Mouse (Mus musculus) MEL (cell line): ENCODE measurements around the gene Gjb4. TPM values are rescaled to one million over a fixed set of nuclear protein-coding genes. Genes with fewer than 3 reads are reported as not detected.

Experiments
- DNase-seq: peaks from one replicate; pipeline ENCODE4 v3.0.0; 2011; ENCODE audit warnings: low read depth, low spot score
- H3K27ac ChIP-seq: 2 replicates; pipeline ENCODE4 v1.5.1; 2012; ENCODE audit warnings: low read depth, mild to moderate bottlenecking, control low read depth, low read length, moderate library complexity; ENCODE audit not compliant: control insufficient read depth
- H3K27me3 ChIP-seq, 2 experiments: fragments of 150-350 bp in 1 of 2; sonication (generic) in 1 of 2; 2 replicates each; pipeline ENCODE4 v1.6.1; 2012; ENCODE audit warnings: low read length in 2 of 2, mild to moderate bottlenecking in 2 of 2, improper control_type of control experiment in 1 of 2, moderate library complexity in 1 of 2; ENCODE audit not compliant: insufficient read depth in 2 of 2, control insufficient read depth in 1 of 2
- H3K36me3 ChIP-seq, 2 experiments: 2 replicates each; pipeline ENCODE4 v1.6.1; 2012 to 2014; ENCODE audit warnings: low read length in 2 of 2, improper control_type of control experiment in 1 of 2, inconsistent platforms in 1 of 2, mild to moderate bottlenecking in 1 of 2; ENCODE audit not compliant: insufficient read depth in 2 of 2, control insufficient read depth in 1 of 2
- H3K4me1 ChIP-seq, 2 experiments: fragments of 150-350 bp in 1 of 2; sonication (generic) in 1 of 2; 2 replicates each; pipeline ENCODE4 v1.6.1; 2012; ENCODE audit warnings: low read length in 2 of 2, improper control_type of control experiment in 1 of 2, mild to moderate bottlenecking in 1 of 2; ENCODE audit not compliant: insufficient read depth in 2 of 2, control insufficient read depth in 1 of 2
- H3K4me3 ChIP-seq, 2 experiments: fragments of 150-350 bp in 1 of 2; sonication (generic) in 1 of 2; 2 replicates each; pipeline ENCODE4 v1.5.1; 2012; ENCODE audit warnings: low read depth in 2 of 2, low read length in 2 of 2, mild to moderate bottlenecking in 2 of 2, moderate library complexity in 2 of 2, control low read depth in 1 of 2, improper control_type of control experiment in 1 of 2; ENCODE audit not compliant: control insufficient read depth in 1 of 2, insufficient read depth in 1 of 2
- H3K79me2 ChIP-seq: 2 replicates; pipeline ENCODE4 v1.6.1; 2012; ENCODE audit warnings: mild to moderate bottlenecking, low read length, moderate library complexity; ENCODE audit not compliant: control insufficient read depth, poor library complexity, insufficient read depth
- H3K9ac ChIP-seq: 2 replicates; pipeline ENCODE4 v1.6.1; 2012; ENCODE audit warnings: low read depth, mild to moderate bottlenecking, control low read depth, low read length, moderate library complexity; ENCODE audit not compliant: control insufficient read depth, poor library complexity, severe bottlenecking
- H3K9me3 ChIP-seq: fragments of 150-350 bp; sonication (generic); replicated peaks from 2 replicates; pipeline ENCODE4 v1.6.1; 2012; ENCODE audit warnings: mild to moderate bottlenecking, low read length, improper control_type of control experiment, moderate library complexity; ENCODE audit not compliant: insufficient read depth
- BHLHE40 ChIP-seq: IDR thresholded peaks from 2 replicates; pipeline ENCODE4 v1.6.1; 2012; ENCODE audit warnings: low read depth, mild to moderate bottlenecking, inconsistent platforms, low read length, improper control_type of control experiment, borderline replicate concordance
- CHD1 ChIP-seq: IDR thresholded peaks from 2 replicates; pipeline ENCODE4 v1.6.1; 2012; ENCODE audit warnings: low read depth, mild to moderate bottlenecking, inconsistent platforms, low read length, improper control_type of control experiment
- CHD2 ChIP-seq: IDR thresholded peaks from 2 replicates; pipeline ENCODE4 v1.6.1; 2011; ENCODE audit warnings: low read length, improper control_type of control experiment
- CTCF ChIP-seq, 3 experiments: IDR thresholded peaks in 2 of 3; conservative IDR thresholded peaks in 1 of 3; 2 replicates each; pipeline ENCODE4 v1.5.1; 2011 to 2012; ENCODE audit warnings: low read length in 3 of 3, low read depth in 2 of 3, mild to moderate bottlenecking in 2 of 3, improper control_type of control experiment in 1 of 3, inconsistent platforms in 1 of 3, mixed read lengths in 1 of 3, moderate library complexity in 1 of 3; ENCODE audit not compliant: control insufficient read depth in 1 of 3, insufficient read depth in 1 of 3, poor library complexity in 1 of 3, severe bottlenecking in 1 of 3
- E2F4 ChIP-seq: IDR thresholded peaks from 2 replicates; pipeline ENCODE4 v1.6.1; 2011; ENCODE audit warnings: low read depth, low read length, improper control_type of control experiment, borderline replicate concordance
- EP300 ChIP-seq, 2 experiments: IDR thresholded peaks; 2 replicates each; pipeline ENCODE4 v1.6.1; 2011; ENCODE audit warnings: improper control_type of control experiment in 2 of 2, low read length in 2 of 2, low read depth in 1 of 2, mild to moderate bottlenecking in 1 of 2
- HCFC1 ChIP-seq: IDR thresholded peaks from 2 replicates; pipeline ENCODE4 v1.6.1; 2012; ENCODE audit warnings: low read depth, mild to moderate bottlenecking, inconsistent platforms, low read length, improper control_type of control experiment, moderate library complexity
- KAT2A ChIP-seq: conservative IDR thresholded peaks from 2 replicates; pipeline ENCODE4 v1.6.1; 2012; ENCODE audit warnings: low read depth, low read length, improper control_type of control experiment, inconsistent platforms
- MAFK ChIP-seq: IDR thresholded peaks from 2 replicates; pipeline ENCODE4 v1.6.1; 2011; ENCODE audit warnings: low read depth, mild to moderate bottlenecking, low read length, improper control_type of control experiment, borderline replicate concordance
- MAZ ChIP-seq: IDR thresholded peaks from 2 replicates; pipeline ENCODE4 v1.6.1; 2012; ENCODE audit warnings: low read depth, mild to moderate bottlenecking, inconsistent platforms, low read length, improper control_type of control experiment
- MEF2A ChIP-seq: IDR thresholded peaks from 2 replicates; pipeline ENCODE4 v1.6.1; 2014; ENCODE audit warnings: low read depth, mild to moderate bottlenecking, inconsistent platforms, low read length, improper control_type of control experiment; ENCODE audit not compliant: poor library complexity, insufficient replicate concordance, severe bottlenecking; ENCODE audit errors: extremely low read depth
- MYB ChIP-seq: IDR thresholded peaks from 2 replicates; pipeline ENCODE4 v1.6.1; 2011; ENCODE audit warnings: mild to moderate bottlenecking, low read depth, low read length, improper control_type of control experiment
- MYC ChIP-seq: IDR thresholded peaks from 2 replicates; pipeline ENCODE4 v1.6.1; 2011; ENCODE audit warnings: low read depth, mild to moderate bottlenecking, low read length, improper control_type of control experiment, moderate library complexity
- NELFE ChIP-seq: IDR thresholded peaks from 2 replicates; pipeline ENCODE4 v1.6.1; 2011; ENCODE audit warnings: low read depth, low read length, improper control_type of control experiment
- NRF1 ChIP-seq: IDR thresholded peaks from 2 replicates; pipeline ENCODE4 v1.6.1; 2014; ENCODE audit warnings: low read depth, mild to moderate bottlenecking, inconsistent platforms, low read length, improper control_type of control experiment, moderate library complexity; ENCODE audit not compliant: poor library complexity, insufficient read depth, severe bottlenecking
- RAD21 ChIP-seq: IDR thresholded peaks from 2 replicates; pipeline ENCODE4 v1.6.1; 2011; ENCODE audit warnings: mild to moderate bottlenecking, low read depth, low read length, improper control_type of control experiment
- SIN3A ChIP-seq: IDR thresholded peaks from 2 replicates; pipeline ENCODE4 v1.6.1; 2012; ENCODE audit warnings: low read length, improper control_type of control experiment, inconsistent platforms
- SMC3 ChIP-seq: IDR thresholded peaks from 2 replicates; pipeline ENCODE4 v1.6.1; 2011; ENCODE audit warnings: low read depth, low read length, improper control_type of control experiment
- TBP ChIP-seq: IDR thresholded peaks from 2 replicates; pipeline ENCODE4 v1.8.0; 2011; ENCODE audit warnings: low read depth, low read length, improper control_type of control experiment
- TCF12 ChIP-seq: IDR thresholded peaks from 2 replicates; pipeline ENCODE4 v1.6.1; 2014; ENCODE audit warnings: low read depth, mild to moderate bottlenecking, inconsistent platforms, low read length, improper control_type of control experiment, moderate library complexity
- UBTF ChIP-seq: IDR thresholded peaks from 2 replicates; pipeline ENCODE4 v1.6.1; 2012; ENCODE audit warnings: low read depth, mild to moderate bottlenecking, inconsistent platforms, low read length, improper control_type of control experiment, moderate library complexity, borderline replicate concordance; ENCODE audit not compliant: insufficient read depth
- USF1 ChIP-seq: IDR thresholded peaks from 2 replicates; pipeline ENCODE4 v1.6.1; 2014; ENCODE audit warnings: low read depth, mild to moderate bottlenecking, inconsistent platforms, low read length, improper control_type of control experiment, moderate library complexity
- ZC3H11A ChIP-seq: IDR thresholded peaks from 2 replicates; pipeline ENCODE4 v1.6.1; 2012; ENCODE audit warnings: low read depth, mild to moderate bottlenecking, inconsistent platforms, low read length, improper control_type of control experiment
- ZMIZ1 ChIP-seq: IDR thresholded peaks from 2 replicates; pipeline ENCODE4 v1.6.1; 2012; ENCODE audit warnings: low read depth, mild to moderate bottlenecking, inconsistent platforms, low read length, improper control_type of control experiment, moderate library complexity
- ZNF384 ChIP-seq: IDR thresholded peaks from 2 replicates; pipeline ENCODE4 v1.6.1; 2012; ENCODE audit warnings: low read depth, mild to moderate bottlenecking, inconsistent platforms, low read length, improper control_type of control experiment
- polyA plus RNA-seq, 2 experiments: library from polyadenylated mRNA; stranded (reverse) in 1 of 2; unstranded in 1 of 2; fragments of >175 nt in 1 of 2; fragments of >200 nt in 1 of 2; gene quantifications; 2 replicates each; pipeline versions ENCODE4 v1.2.1 to v1.2.4; 2012; ENCODE audit warnings: low replicate concordance in 2 of 2, low read depth in 1 of 2; ENCODE audit not compliant: insufficient read length in 2 of 2, insufficient read depth in 1 of 2, missing spikeins in 1 of 2
- total RNA-seq: library from RNA; depleted of rRNA; stranded (reverse); fragments of 300-350 nt; gene quantifications from 2 replicates; pipeline ENCODE4 v1.2.3, GENCODE M21; 2012

Gjb4 gene
- total and polyA plus RNA-seq, 3 experiments: not detected

DNA sequence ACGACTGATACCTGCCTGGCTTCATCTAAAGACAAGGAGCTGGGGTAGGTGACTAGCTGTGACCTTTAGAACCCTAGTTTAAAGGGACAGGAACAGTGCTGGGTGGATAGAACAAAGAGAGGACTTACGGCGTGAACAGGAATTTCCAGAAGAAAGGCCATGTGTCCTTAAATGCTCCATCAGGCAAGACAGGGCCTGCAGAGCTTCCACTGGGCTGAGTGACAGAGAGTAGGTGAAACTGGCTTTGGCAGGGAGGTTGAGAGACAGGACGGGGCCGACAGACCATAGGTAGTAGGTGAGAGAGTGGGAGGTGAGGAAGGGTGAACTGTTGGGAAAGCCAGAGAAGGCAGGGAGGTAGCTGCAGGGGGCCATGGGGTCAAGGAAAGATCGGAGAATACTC, 12.5 kb downstream of the Gjb4 start:
- Histone ChIP-seq H3K36me3 (no peaks in the 10 kb centered on the region), H3K4me3 (no peak overlapping the region), H3K27me3 (no peaks in the 10 kb centered on the region), H3K27ac (no peak overlapping the region), H3K79me2 (no peaks in the 10 kb centered on the region), H3K9me3 (no peaks in the 10 kb centered on the region), H3K9ac (no peak overlapping the region), H3K4me1 (no peaks in the 10 kb centered on the region)
- TF ChIP-seq ZMIZ1 (no peak), ZNF384 (no peak), SIN3A (no peak), NRF1 (no peak), CHD2 (no peak), ZC3H11A (no peak), CTCF (IDR thresholded peaks at IDR 0.05 in 2 of 3, conservative IDR thresholded peaks at IDR 0.05 in 1 of 3; ENCODE audit: control insufficient read depth in 1 of 3, insufficient read depth in 1 of 3, low read depth in 2 of 3, low read length in 3 of 3, poor library complexity in 1 of 3, severe bottlenecking in 1 of 3) (no peak), USF1 (no peak), NELFE (no peak), MYB (no peak), SMC3 (no peak), MAZ (no peak), MEF2A (no peak), TCF12 (no peak), HCFC1 (no peak), MAFK (no peak)
- DNase-seq: no peak

DNA sequence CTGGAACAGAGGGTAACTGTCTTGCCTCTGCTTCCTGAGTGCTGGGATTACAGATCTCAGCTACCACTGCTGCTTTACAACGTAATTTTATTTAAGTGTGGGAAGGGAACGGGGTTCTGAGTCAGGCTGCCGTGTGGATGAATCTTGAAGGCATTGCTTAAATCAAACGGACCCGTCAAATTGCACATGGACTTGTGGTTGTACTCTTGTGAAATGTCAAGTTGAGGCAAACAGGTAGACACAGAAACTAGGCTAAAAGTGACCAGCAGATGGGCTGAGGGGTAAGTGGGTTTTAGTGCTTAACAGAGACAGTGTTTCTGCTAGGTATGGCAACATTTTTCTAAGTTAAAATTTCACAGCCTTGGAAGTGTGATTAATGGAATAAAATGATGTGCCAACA, 16.2 kb downstream of the Gjb4 start:
- no peak for DNase-seq
- TF ChIP-seq CHD1 (no peak), RAD21 (no peak), E2F4 (no peak), BHLHE40 (no peak), UBTF (no peak), SIN3A (no peak), CHD2 (no peak), TBP (no peak), NRF1 (no peak), NELFE (no peak), MYC (no peak), EP300 (IDR thresholded peaks at IDR 0.05; ENCODE audit: low read depth in 1 of 2, low read length in 2 of 2) (no peak), KAT2A (no peak)
- Histone ChIP-seq H3K9me3 (no peaks in the 10 kb centered on the region), H3K79me2 (no peaks in the 10 kb centered on the region), H3K27me3 (no peaks in the 10 kb centered on the region), H3K36me3 (no peaks in the 10 kb centered on the region), H3K27ac (no peak overlapping the region), H3K4me3 (no peak overlapping the region), H3K9ac (no peak overlapping the region), H3K4me1 (no peaks in the 10 kb centered on the region)
